Mouse (Mus musculus): ENCODE measurements around the gene Mad1l1. TPM values are rescaled to one million over a fixed set of nuclear protein-coding genes. Genes with fewer than 3 reads are reported as not detected.

Mad1l1 gene
- polyA plus RNA-seq, 1 experiment: 51.5 TPM

DNA sequence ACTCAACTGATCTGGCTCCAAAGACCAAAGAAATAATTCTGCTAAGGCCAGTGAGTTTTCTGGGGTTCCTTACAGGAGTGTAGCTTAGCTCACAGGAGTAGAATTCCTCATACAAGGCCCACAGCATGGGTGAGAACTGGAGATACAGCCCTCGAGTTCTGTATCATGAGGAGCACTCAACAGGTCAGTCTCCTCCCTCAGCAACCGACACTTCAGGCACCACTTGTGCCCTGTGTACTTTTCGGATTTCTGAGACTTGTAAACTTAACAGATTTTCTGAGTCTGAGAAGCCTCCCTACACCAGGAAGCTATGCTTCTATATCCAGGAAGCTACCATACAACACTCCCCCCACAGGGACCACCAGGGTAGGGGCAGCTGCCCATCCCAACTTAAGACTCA is 18.5 kb upstream of the Mad1l1 start:
- Histone ChIP-seq H3K79me3 (ENCODE audit: low read depth) (no peaks in the 10 kb centered on the region), H3ac (ENCODE audit: control insufficient read depth, insufficient read length, low read depth) (no peak overlapping the region), H3K36me3 (ENCODE audit: control insufficient read depth, insufficient read depth) (peaks cover 15% of the 10 kb centered on the region), H3K4me3 (ENCODE audit: insufficient read depth, poor library complexity, severe bottlenecking) (no peak overlapping the region), H3K27me3 (ENCODE audit: control insufficient read depth, insufficient read depth, insufficient read length) (no peaks in the 10 kb centered on the region), H3K79me2 (ENCODE audit: control insufficient read depth, insufficient read depth) (no peaks in the 10 kb centered on the region)
- TF ChIP-seq MYOG (IDR thresholded peaks at IDR 0.05; ENCODE audit: control insufficient read depth, extremely low read depth, insufficient read length) (no peak), MYOD1 (IDR thresholded peaks at IDR 0.05; ENCODE audit: control insufficient read depth, insufficient read length, low read depth) (no peak), MAX (IDR thresholded peaks at IDR 0.05) (no peak), USF1 (IDR thresholded peaks at IDR 0.05; ENCODE audit: low read depth) (no peak), FOSL1 (IDR thresholded peaks at IDR 0.05; ENCODE audit: insufficient read depth, low read length, poor library complexity, severe bottlenecking) (no peak), CEBPB (IDR thresholded peaks at IDR 0.05; ENCODE audit: low read depth) (no peak), CTCF (IDR thresholded peaks at IDR 0.05; ENCODE audit: control insufficient read depth, insufficient read depth, insufficient read length) (no peak)

DNA sequence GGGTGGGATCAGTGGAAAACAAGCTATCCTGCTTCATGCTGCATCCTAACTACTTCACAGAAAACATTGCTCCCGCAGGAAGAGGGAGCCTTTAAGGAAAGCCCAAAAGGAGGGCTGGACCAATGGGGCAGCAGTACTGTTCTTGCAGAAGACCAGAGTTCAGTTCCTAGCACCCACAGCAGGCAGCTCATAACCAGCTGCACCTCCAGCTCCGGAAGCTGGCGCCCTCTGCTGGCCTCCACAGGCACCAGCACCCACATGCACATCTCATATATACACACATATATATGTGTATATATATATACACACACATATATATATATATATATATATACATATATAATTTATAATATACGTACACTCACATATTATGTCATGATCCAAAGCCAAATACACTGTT is 17.4 kb upstream of the Mad1l1 start:
- TF ChIP-seq USF1 (IDR thresholded peaks at IDR 0.05; ENCODE audit: low read depth): no peak
- TF ChIP-seq MYOG (IDR thresholded peaks at IDR 0.05; ENCODE audit: control insufficient read depth, extremely low read depth, insufficient read length): no peak
- no peak for TF ChIP-seq MAX (IDR thresholded peaks at IDR 0.05)
- TF ChIP-seq CTCF (IDR thresholded peaks at IDR 0.05; ENCODE audit: control insufficient read depth, insufficient read depth, insufficient read length): no peak
- TF ChIP-seq CEBPB (IDR thresholded peaks at IDR 0.05; ENCODE audit: low read depth): no peak
- TF ChIP-seq MYOD1 (IDR thresholded peaks at IDR 0.05; ENCODE audit: control insufficient read depth, insufficient read length, low read depth): no peak
- no peak for TF ChIP-seq FOSL1 (IDR thresholded peaks at IDR 0.05; ENCODE audit: insufficient read depth, low read length, poor library complexity, severe bottlenecking)
- H3K36me3 ChIP-seq (ENCODE audit: control insufficient read depth, insufficient read depth): peaks cover 12% of the 10 kb centered on the region

GRCm38 (mm10) chr5:140336680-140337079 is 15.3 kb upstream of the Mad1l1 start:
- TF ChIP-seq MAX (IDR thresholded peaks at IDR 0.05) (no peak), CTCF (IDR thresholded peaks at IDR 0.05; ENCODE audit: control insufficient read depth, insufficient read depth, insufficient read length) (no peak), CEBPB (IDR thresholded peaks at IDR 0.05; ENCODE audit: low read depth) (no peak), MYOD1 (IDR thresholded peaks at IDR 0.05; ENCODE audit: control insufficient read depth, insufficient read length, low read depth) (no peak), MYOG (IDR thresholded peaks at IDR 0.05; ENCODE audit: control insufficient read depth, extremely low read depth, insufficient read length) (no peak), USF1 (IDR thresholded peaks at IDR 0.05; ENCODE audit: low read depth) (no peak), FOSL1 (IDR thresholded peaks at IDR 0.05; ENCODE audit: insufficient read depth, low read length, poor library complexity, severe bottlenecking) (no peak)
- Histone ChIP-seq H3K79me2 (ENCODE audit: control insufficient read depth, insufficient read depth) (no peaks in the 10 kb centered on the region), H3K79me3 (ENCODE audit: low read depth) (no peaks in the 10 kb centered on the region), H3K27me3 (ENCODE audit: control insufficient read depth, insufficient read depth, insufficient read length) (no peaks in the 10 kb centered on the region), H3ac (ENCODE audit: control insufficient read depth, insufficient read length, low read depth) (no peak overlapping the region), H3K4me3 (ENCODE audit: insufficient read depth, poor library complexity, severe bottlenecking) (no peak overlapping the region), H3K36me3 (ENCODE audit: control insufficient read depth, insufficient read depth) (peaks cover 11% of the 10 kb centered on the region)

More for the DNA sequence above, 17.4 kb upstream of the Mad1l1 start:
- Histone ChIP-seq H3K79me3 (ENCODE audit: low read depth) (no peaks in the 10 kb centered on the region), H3ac (ENCODE audit: control insufficient read depth, insufficient read length, low read depth) (no peak overlapping the region), H3K79me2 (ENCODE audit: control insufficient read depth, insufficient read depth) (no peaks in the 10 kb centered on the region), H3K27me3 (ENCODE audit: control insufficient read depth, insufficient read depth, insufficient read length) (no peaks in the 10 kb centered on the region), H3K4me3 (ENCODE audit: insufficient read depth, poor library complexity, severe bottlenecking) (no peak overlapping the region)

- Histone ChIP-seq H3K27me3 (ENCODE audit: control insufficient read depth, insufficient read depth, insufficient read length) (no peaks in the 10 kb centered on the region), H3ac (ENCODE audit: control insufficient read depth, insufficient read length, low read depth) (no peak overlapping the region), H3K36me3 (ENCODE audit: control insufficient read depth, insufficient read depth) (no peaks in the 10 kb centered on the region), H3K79me3 (ENCODE audit: low read depth) (no peaks in the 10 kb centered on the region), H3K79me2 (ENCODE audit: control insufficient read depth, insufficient read depth) (peaks cover 12% of the 10 kb centered on the region), H3K4me3 (ENCODE audit: insufficient read depth, poor library complexity, severe bottlenecking) (no peak overlapping the region)
- TF ChIP-seq FOSL1 (IDR thresholded peaks at IDR 0.05; ENCODE audit: insufficient read depth, low read length, poor library complexity, severe bottlenecking): no peak
- TF ChIP-seq CEBPB (IDR thresholded peaks at IDR 0.05; ENCODE audit: low read depth): no peak
- TF ChIP-seq MYOG (IDR thresholded peaks at IDR 0.05; ENCODE audit: control insufficient read depth, extremely low read depth, insufficient read length): no peak
- no peak for TF ChIP-seq CTCF (IDR thresholded peaks at IDR 0.05; ENCODE audit: control insufficient read depth, insufficient read depth, insufficient read length)
- TF ChIP-seq MYOD1 (IDR thresholded peaks at IDR 0.05; ENCODE audit: control insufficient read depth, insufficient read length, low read depth): no peak
- TF ChIP-seq USF1 (IDR thresholded peaks at IDR 0.05; ENCODE audit: low read depth): no peak
- TF ChIP-seq MAX (IDR thresholded peaks at IDR 0.05): no peak
These were observed 12.3 kb upstream of the Mad1l1 start for GRCm38 (mm10) chr5:140333631-140334030.

- H3K79me3 ChIP-seq (ENCODE audit: low read depth): no peaks in the 10 kb centered on the region
These were observed 11.2 kb upstream of the Mad1l1 start for GRCm38 (mm10) chr5:140332519-140332918.

More at GRCm38 (mm10) chr5:140332519-140332918, 11.2 kb upstream of the Mad1l1 start:
- no peaks in the 10 kb centered on the region for H3K27me3 ChIP-seq (ENCODE audit: control insufficient read depth, insufficient read depth, insufficient read length)
- no peak overlapping the region for H3K4me3 ChIP-seq (ENCODE audit: insufficient read depth, poor library complexity, severe bottlenecking)
- no peak overlapping the region for H3ac ChIP-seq (ENCODE audit: control insufficient read depth, insufficient read length, low read depth)
- TF ChIP-seq CTCF (IDR thresholded peaks at IDR 0.05; ENCODE audit: control insufficient read depth, insufficient read depth, insufficient read length) (no peak), MYOG (IDR thresholded peaks at IDR 0.05; ENCODE audit: control insufficient read depth, extremely low read depth, insufficient read length) (no peak), USF1 (IDR thresholded peaks at IDR 0.05; ENCODE audit: low read depth) (no peak), CEBPB (IDR thresholded peaks at IDR 0.05; ENCODE audit: low read depth) (no peak), MYOD1 (IDR thresholded peaks at IDR 0.05; ENCODE audit: control insufficient read depth, insufficient read length, low read depth) (no peak)
- no peaks in the 10 kb centered on the region for H3K36me3 ChIP-seq (ENCODE audit: control insufficient read depth, insufficient read depth)
- peaks cover 12% of the 10 kb centered on the region for H3K79me2 ChIP-seq (ENCODE audit: control insufficient read depth, insufficient read depth)

Measured in C2C12 (cell line).